Mouse (Mus musculus) fat pad, adult 2 months (tissue): ENCODE measurements around the gene Mdfi.

Source experiments
- DNase-seq: peaks from one replicate; pipeline ENCODE4 v3.0.0-alpha.2; 2011; ENCODE audit warnings: low read depth, low spot score; ENCODE audit errors: extremely low read depth

Gene Mdfi

DNA sequence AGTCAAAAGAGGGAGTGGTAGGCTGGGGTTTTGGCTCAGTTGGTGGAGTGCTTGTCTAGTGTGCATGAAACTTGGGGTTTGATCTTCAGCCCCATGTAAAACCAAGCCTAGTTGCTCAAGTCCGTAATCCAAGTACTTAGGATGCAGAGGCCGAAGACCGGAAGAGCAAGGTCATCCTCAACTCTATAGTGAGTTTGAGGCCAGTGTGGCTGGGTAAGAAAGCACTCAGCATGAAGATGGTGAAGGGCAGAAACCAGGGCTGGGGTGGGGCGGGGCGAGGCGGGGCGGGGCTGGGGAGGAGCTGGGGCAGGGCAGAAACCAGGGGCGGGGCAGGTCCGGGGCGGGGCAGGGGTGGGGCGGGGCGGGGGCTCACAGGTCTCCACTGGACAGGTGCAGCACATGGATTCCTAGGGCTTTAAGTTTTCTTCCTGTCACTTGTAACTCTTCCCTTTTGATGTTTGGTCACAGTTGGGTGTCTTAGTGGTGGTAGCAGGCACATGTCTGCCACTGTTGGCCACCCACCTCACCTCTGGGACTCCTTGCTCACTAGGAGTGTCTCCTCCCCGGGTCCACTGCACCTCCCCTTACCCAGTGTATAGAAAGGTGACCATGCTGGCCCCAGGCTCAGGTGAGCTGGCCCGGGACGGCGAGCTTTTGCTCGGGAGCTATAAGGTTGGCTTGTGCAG, 66.9 kb downstream of the Mdfi start:
- DNase-seq = no peak

DNA sequence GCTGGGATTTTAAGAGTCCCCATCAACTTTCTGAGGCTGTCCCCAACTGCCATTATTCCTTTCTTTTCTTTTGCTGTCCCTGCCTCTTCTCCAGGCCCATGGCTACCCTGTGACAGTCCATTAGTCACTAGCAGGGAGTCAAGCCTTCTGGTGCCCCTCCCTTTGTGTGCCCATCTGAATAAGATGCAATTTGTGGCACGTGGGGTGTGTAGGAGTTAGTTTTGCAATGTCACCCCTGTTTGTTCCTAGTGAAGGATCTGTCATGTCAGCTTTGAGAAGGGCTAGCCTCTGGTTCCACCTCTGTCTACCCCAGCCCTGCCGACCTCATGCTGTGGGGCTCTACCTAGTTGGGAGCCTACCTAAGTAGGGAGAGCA, 67.4 kb downstream of the Mdfi start:
- DNase-seq = no peak

DNA sequence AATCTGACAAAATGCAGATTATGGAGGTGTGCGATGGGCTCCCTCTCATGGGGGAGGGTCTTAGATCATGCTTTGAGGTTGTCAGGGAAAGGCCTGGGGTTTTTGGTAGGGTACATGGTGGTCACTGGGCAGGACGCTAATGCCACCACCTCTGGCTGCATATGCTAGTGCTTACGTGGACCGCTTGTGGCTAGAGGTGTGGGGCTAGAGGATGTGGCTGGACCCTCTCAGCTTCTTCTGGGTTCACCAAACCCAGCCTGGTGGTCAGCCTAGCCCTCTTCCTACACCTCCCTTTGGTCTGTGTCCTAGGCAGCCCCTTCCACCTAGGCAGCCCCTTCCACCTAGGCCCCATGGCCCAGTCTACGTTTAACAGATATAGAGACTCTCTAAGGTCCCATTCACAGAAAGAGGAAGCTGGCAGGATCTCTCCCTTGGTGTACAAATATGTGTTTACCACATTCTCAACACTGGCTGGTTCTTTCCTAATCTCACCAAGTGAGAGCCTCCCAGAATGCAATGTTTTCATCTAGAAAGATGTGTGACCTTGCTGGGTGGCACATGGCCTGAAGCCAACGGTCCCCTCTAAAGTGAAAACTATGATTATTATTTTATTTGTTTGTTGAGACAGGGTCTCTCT, 68.0 kb downstream of the Mdfi start:
- no peak for DNase-seq

- DNase-seq = no peak
These were observed 68.5 kb downstream of the Mdfi start for GRCm38 (mm10) chr17:47765986-47766385.
